10 mouse cellular contexts compared by ENCODE assay signal in genomic region chr6:127625135-127625534, GRCm38 (mm10).
A peak's percentile ranks its signal among the peaks of the same experiment; 100 is the strongest.
DNase-seq lines count a peak whose midpoint lies in the region; ATAC-seq and TF ChIP-seq lines count a peak whose summit lies in the region.
"Had no signal": no experiment of that assay in that cellular context is flagged by ENCODE, and none has a peak within 500 bp of the region (broad histone marks: within the 10 kb centered on the region; RNA-seq: fewer than 3 reads in every experiment).

No protein-coding gene starts in this region.

- no peaks in the 10 kb centered on the region for H3K9me3 ChIP-seq in neural tube, embryonic 15.5 days (replicated peaks)
- no peaks in the 10 kb centered on the region for H3K9me3 ChIP-seq in forebrain, embryonic 15.5 days
- H3K9me3 ChIP-seq: embryonic facial prominence, embryonic 15.5 days; neural tube, embryonic 12.5 days had no signal

- H3K4me1 ChIP-seq in neural tube, embryonic 15.5 days = peaks cover 15% of the 10 kb centered on the region
- peaks cover 16% of the 10 kb centered on the region for H3K4me1 ChIP-seq in forebrain, embryonic 15.5 days
- H3K4me1 ChIP-seq in kidney, adult 2 months (ENCODE audit: control insufficient read depth, insufficient read depth, low read length) = no peaks in the 10 kb centered on the region

- ATAC-seq in neural tube, embryonic 15.5 days (ENCODE audit: low FRiP score) = no peak
- ATAC-seq in forebrain, embryonic 15.5 days (replicated peaks) = 0 out of 2 replicates have a peak, but pooled peaks have one; percentile 30

- no peaks in the 10 kb centered on the region for H3K27me3 ChIP-seq in neural tube, embryonic 15.5 days (replicated peaks)
- H3K27me3 ChIP-seq in forebrain, embryonic 15.5 days = no peaks in the 10 kb centered on the region
- H3K27me3 ChIP-seq in kidney, adult 2 months (replicated peaks; ENCODE audit: control insufficient read depth, insufficient read depth, low read length) = no peaks in the 10 kb centered on the region
- H3K27me3 ChIP-seq: embryonic facial prominence, embryonic 15.5 days; neural tube, embryonic 12.5 days had no signal

- WGBS in neural tube, embryonic 15.5 days = 28% methylated on average over 5 of the region's 5 CpGs
- 41% methylated on average over 5 of the region's 5 CpGs for WGBS in forebrain, embryonic 15.5 days
- 37% methylated on average over 5 of the region's 5 CpGs for WGBS in kidney, adult 2 months

- no peak overlapping the region for H3K4me3 ChIP-seq in neural tube, embryonic 15.5 days (replicated peaks)
- H3K4me3 ChIP-seq in forebrain, embryonic 15.5 days = no peak overlapping the region
- H3K4me3 ChIP-seq in kidney, adult 2 months (ENCODE audit: insufficient read depth, low read depth, low read length) = no peak overlapping the region
- H3K4me3 ChIP-seq: embryonic facial prominence, embryonic 15.5 days; neural tube, embryonic 12.5 days had no signal

- intact Hi-C loops in left cerebral cortex, postnatal 4 days (cut with DNase I) = loop anchor here (10.0 kb wide), 1 partner anchor 290 kb away; no protein-coding TSS in a partner anchor

- TF ChIP-seq POLR2A in kidney, adult 2 months (IDR thresholded peaks at IDR 0.05; ENCODE audit: low read depth, low read length) = no peak

- TF ChIP-seq CTCF in kidney, adult 2 months (conservative IDR thresholded peaks at IDR 0.05; ENCODE audit: insufficient read depth, insufficient read length, low read depth, low read length) = peak; percentile 56

- H3K27ac ChIP-seq in neural tube, embryonic 15.5 days (replicated peaks) = no peak overlapping the region
- H3K27ac ChIP-seq in forebrain, embryonic 15.5 days (replicated peaks) = no peak overlapping the region
- no peak overlapping the region for H3K27ac ChIP-seq in kidney, adult 2 months (ENCODE audit: insufficient read depth, low read depth, low read length)
- H3K27ac ChIP-seq: embryonic facial prominence, embryonic 15.5 days; neural tube, embryonic 12.5 days had no signal

- H3K9ac ChIP-seq in neural tube, embryonic 15.5 days (replicated peaks) = no peak overlapping the region
- no peak overlapping the region for H3K9ac ChIP-seq in forebrain, embryonic 15.5 days (replicated peaks)
- H3K9ac ChIP-seq: embryonic facial prominence, embryonic 15.5 days; neural tube, embryonic 12.5 days had no signal

- no peaks in the 10 kb centered on the region for H3K36me3 ChIP-seq in neural tube, embryonic 15.5 days
- H3K36me3 ChIP-seq in forebrain, embryonic 15.5 days = no peaks in the 10 kb centered on the region
- no peaks in the 10 kb centered on the region for H3K36me3 ChIP-seq in kidney, adult 2 months (ENCODE audit: control insufficient read depth, insufficient read depth, low read length)
- H3K36me3 ChIP-seq: embryonic facial prominence, embryonic 15.5 days; neural tube, embryonic 12.5 days had no signal

- no peak overlapping the region for H3K4me2 ChIP-seq in neural tube, embryonic 15.5 days
- no peak overlapping the region for H3K4me2 ChIP-seq in forebrain, embryonic 15.5 days (replicated peaks)
- H3K4me2 ChIP-seq: embryonic facial prominence, embryonic 15.5 days; neural tube, embryonic 12.5 days had no signal

- peak; percentile 63 for DNase-seq in neural tube, embryonic 10.5 days (ENCODE audit: extremely low spot score, low spot score)
- peak; percentile 32 for DNase-seq in c-Kit-positive CD71-positive TER-119-negative erythroid progenitor cells, embryonic 14.5 days (ENCODE audit: low read depth)
- DNase-seq in kidney, adult 2 months = peak; percentile 59
- DNase-seq in left cerebral cortex, postnatal 4 days = peak; percentile 86
- peak; percentile 28 to 29 for DNase-seq in natural killer cell, adult 2 months (ENCODE audit: low spot score in 2 of 2)
- DNase-seq in thymus, postnatal 14 days = peak; percentile 63

Comparison
In these comparisons a context has a peak if more than half of its experiments do, and no peak if none do; other contexts are left out.
1. DNase-seq: peak in every context shown above with its lines; median percentile 86 in left cerebral cortex, postnatal 4 days; 63 in neural tube, embryonic 10.5 days; 63 in thymus, postnatal 14 days; 59 in kidney, adult 2 months; 32 in c-Kit-positive CD71-positive TER-119-negative erythroid progenitor cells, embryonic 14.5 days; 28 in natural killer cell, adult 2 months.